Mouse (Mus musculus) forebrain, embryonic 15.5 days (tissue): Measurements from ENCODE around the gene Prpf31. TPM values are rescaled to one million over a fixed set of nuclear protein-coding genes. Genes with fewer than 3 reads are reported as not detected.

Experiments used
- ATAC-seq: fragments of 200-750 bp; cut with Nextera tagmentation; replicated peaks from 2 replicates; pipeline ENCODE4 v1.8.0; 2017; ENCODE audit warnings: mild to moderate bottlenecking, moderate TSS enrichment, moderate library complexity
- H3K27ac ChIP-seq: fragments of 300-500 bp; sonication (generic); replicated peaks from 2 replicates; pipeline ENCODE4 v1.5.1; 2015; ENCODE audit warnings: mild to moderate bottlenecking, inconsistent platforms
- H3K27me3 ChIP-seq: fragments of 300-500 bp; sonication (generic); 2 replicates; pipeline ENCODE4 v1.6.1; 2015; ENCODE audit warnings: inconsistent platforms
- H3K36me3 ChIP-seq: fragments of 300-500 bp; sonication (generic); 2 replicates; pipeline ENCODE4 v1.6.1; 2015; ENCODE audit warnings: mild to moderate bottlenecking, inconsistent platforms
- H3K4me1 ChIP-seq: fragments of 300-500 bp; sonication (generic); 2 replicates; pipeline ENCODE4 v1.6.1; 2015; ENCODE audit warnings: inconsistent platforms
- H3K4me2 ChIP-seq: fragments of 300-500 bp; sonication (generic); replicated peaks from 2 replicates; pipeline ENCODE4 v1.6.1; 2015; ENCODE audit warnings: mild to moderate bottlenecking, inconsistent platforms
- H3K4me3 ChIP-seq: fragments of 300-500 bp; sonication (generic); 2 replicates; pipeline ENCODE4 v1.5.1; 2015; ENCODE audit warnings: mild to moderate bottlenecking, inconsistent platforms
- H3K9ac ChIP-seq: fragments of 300-500 bp; sonication (generic); replicated peaks from 2 replicates; pipeline ENCODE4 v1.6.1; 2015; ENCODE audit warnings: mild to moderate bottlenecking, inconsistent platforms
- H3K9me3 ChIP-seq: fragments of 300-500 bp; sonication (generic); 2 replicates; pipeline ENCODE4 v1.6.1; 2016; ENCODE audit warnings: inconsistent platforms
- WGBS: fragments of 180-500 bp; shearing (Covaris S2); methylation state at CpG from one replicate; pipeline ENCODE4 v1.1.7; 2015; ENCODE audit warnings: mixed read lengths; 5-methylcytosine and 5-hydroxymethylcytosine counted together
- polyA plus RNA-seq: library from polyadenylated mRNA; unstranded; fragments of >200 nt; fragmentation: Nextera tagmentation; extraction: Ambion mirVana; gene quantifications from 2 replicates; pipeline ENCODE4 v1.2.1, GENCODE M21; 2015

Prpf31 gene
- polyA plus RNA-seq, 1 experiment from 2014 or later, result 108 TPM

GRCm38 (mm10) chr7:3606798-3607197 is 23.0 kb upstream of the Prpf31 start:
- Histone ChIP-seq H3K4me3 (no peak overlapping the region), H3K4me2 (no peak overlapping the region), H3K9me3 (no peaks in the 10 kb centered on the region), H3K27ac (no peak overlapping the region), H3K27me3 (no peaks in the 10 kb centered on the region), H3K36me3 (no peaks in the 10 kb centered on the region), H3K4me1 (no peaks in the 10 kb centered on the region), H3K9ac (no peak overlapping the region)
- WGBS, result 31% methylated on average over 2 of the region's 2 CpGs
- 0 out of 2 replicates have a peak, but pooled peaks have one; percentile 43 for ATAC-seq

- no peaks in the 10 kb centered on the region for H3K36me3 ChIP-seq
- H3K9me3 ChIP-seq, result no peaks in the 10 kb centered on the region
- no peak for ATAC-seq
- no peak overlapping the region for H3K4me2 ChIP-seq
- no peaks in the 10 kb centered on the region for H3K27me3 ChIP-seq
- no peak overlapping the region for H3K4me3 ChIP-seq
- no peaks in the 10 kb centered on the region for H3K4me1 ChIP-seq
- no peak overlapping the region for H3K9ac ChIP-seq
- 89% methylated on average over 6 of the region's 6 CpGs for WGBS
- H3K27ac ChIP-seq, result no peak overlapping the region
Observed at GRCm38 (mm10) chr7:3607391-3607790, 22.4 kb upstream of the Prpf31 start.

- no peaks in the 10 kb centered on the region for H3K9me3 ChIP-seq
- H3K4me2 ChIP-seq, result no peak overlapping the region
- H3K4me3 ChIP-seq, result no peak overlapping the region
- H3K27me3 ChIP-seq, result no peaks in the 10 kb centered on the region
- no peak for ATAC-seq
- no peaks in the 10 kb centered on the region for H3K4me1 ChIP-seq
- 98% methylated on average over 3 of the region's 3 CpGs for WGBS
- no peak overlapping the region for H3K9ac ChIP-seq
- no peaks in the 10 kb centered on the region for H3K36me3 ChIP-seq
- no peak overlapping the region for H3K27ac ChIP-seq
Observed at GRCm38 (mm10) chr7:3608668-3609067, 21.1 kb upstream of the Prpf31 start.

GRCm38 (mm10) chr7:3609082-3609481 is 20.7 kb upstream of the Prpf31 start:
- no peaks in the 10 kb centered on the region for H3K36me3 ChIP-seq
- H3K4me1 ChIP-seq, result no peaks in the 10 kb centered on the region
- H3K9ac ChIP-seq, result no peak overlapping the region
- H3K9me3 ChIP-seq, result no peaks in the 10 kb centered on the region
- no peak overlapping the region for H3K27ac ChIP-seq
- no peaks in the 10 kb centered on the region for H3K27me3 ChIP-seq
- WGBS, result 66% methylated on average over 3 of the region's 3 CpGs
- no peak overlapping the region for H3K4me3 ChIP-seq
- no peak for ATAC-seq
- no peak overlapping the region for H3K4me2 ChIP-seq

GRCm38 (mm10) chr7:3610437-3610836 is 19.3 kb upstream of the Prpf31 start:
- Histone ChIP-seq H3K9me3 (no peaks in the 10 kb centered on the region), H3K4me3 (no peak overlapping the region), H3K4me1 (no peaks in the 10 kb centered on the region), H3K4me2 (no peak overlapping the region), H3K9ac (no peak overlapping the region), H3K36me3 (no peaks in the 10 kb centered on the region), H3K27ac (no peak overlapping the region), H3K27me3 (no peaks in the 10 kb centered on the region)
- ATAC-seq, result no peak
- 87% methylated on average over 3 of the region's 3 CpGs for WGBS

GRCm38 (mm10) chr7:3611006-3611405 is 18.8 kb upstream of the Prpf31 start:
- Histone ChIP-seq H3K4me3 (no peak overlapping the region), H3K36me3 (no peaks in the 10 kb centered on the region), H3K4me1 (no peaks in the 10 kb centered on the region), H3K9me3 (no peaks in the 10 kb centered on the region), H3K9ac (no peak overlapping the region), H3K4me2 (no peak overlapping the region), H3K27ac (no peak overlapping the region), H3K27me3 (no peaks in the 10 kb centered on the region)
- 92% methylated on average over 13 of the region's 13 CpGs for WGBS
- no peak for ATAC-seq

GRCm38 (mm10) chr7:3614021-3614420 is 15.8 kb upstream of the Prpf31 start:
- no peak overlapping the region for H3K9ac ChIP-seq
- no peak overlapping the region for H3K27ac ChIP-seq
- H3K4me1 ChIP-seq, result peaks cover 14% of the 10 kb centered on the region
- H3K36me3 ChIP-seq, result no peaks in the 10 kb centered on the region
- H3K27me3 ChIP-seq, result no peaks in the 10 kb centered on the region
- no peak overlapping the region for H3K4me2 ChIP-seq
- ATAC-seq, result no peak
- H3K9me3 ChIP-seq, result no peaks in the 10 kb centered on the region
- no peak overlapping the region for H3K4me3 ChIP-seq
- WGBS, result 80% methylated on average over 3 of the region's 3 CpGs

- 74% methylated on average over 4 of the region's 4 CpGs for WGBS
- Histone ChIP-seq H3K36me3 (peaks cover 13% of the 10 kb centered on the region), H3K4me2 (peak within 1 kb of the TSS; percentile 73), H3K9ac (no peak within 1 kb of the TSS), H3K27me3 (no peaks in the 10 kb centered on the region), H3K4me3 (peak within 1 kb of the TSS; percentile 62), H3K9me3 (no peaks in the 10 kb centered on the region), H3K27ac (peak within 1 kb of the TSS; percentile 50), H3K4me1 (peaks cover 14% of the 10 kb centered on the region)
- ATAC-seq, result no peak
Observed at GRCm38 (mm10) chr7:3616057-3616388, 13.8 kb upstream of the Prpf31 start, which contains the start of gene Oscar. Gene Oscar (minus strand): TSS chr7:3616157.

- H3K4me3 ChIP-seq, result peak overlapping the region; percentile 62
Observed at GRCm38 (mm10) chr7:3616389-3617241, 13.2 kb upstream of the Prpf31 start.

GRCm38 (mm10) chr7:3617242-3617995 is 12.4 kb upstream of the Prpf31 start, which contains the start of gene Ndufa3:
Gene Ndufa3 (plus strand): TSS chr7:3617373.
- H3K36me3 ChIP-seq, result peaks cover 15% of the 10 kb centered on the region
- H3K4me3 ChIP-seq, result peak within 1 kb of the TSS; percentile 62
- under 1% methylated on average over 32 of the region's 32 CpGs for WGBS
- peak within 1 kb of the TSS; percentile 50 for H3K27ac ChIP-seq
- H3K27me3 ChIP-seq, result no peaks in the 10 kb centered on the region
- H3K9ac ChIP-seq, result peak within 1 kb of the TSS; percentile 74
- H3K4me2 ChIP-seq, result peak within 1 kb of the TSS; percentile 73
- peaks cover 14% of the 10 kb centered on the region for H3K4me1 ChIP-seq
- ATAC-seq, result peak; percentile 98
- H3K9me3 ChIP-seq, result no peaks in the 10 kb centered on the region

More at GRCm38 (mm10) chr7:3616389-3617241, 13.2 kb upstream of the Prpf31 start:
- peaks cover 14% of the 10 kb centered on the region for H3K4me1 ChIP-seq
- WGBS, result 40% methylated on average over 6 of the region's 6 CpGs
- H3K27me3 ChIP-seq, result no peaks in the 10 kb centered on the region
- peak; percentile 42 for ATAC-seq
- H3K9ac ChIP-seq, result no peak overlapping the region
- H3K9me3 ChIP-seq, result no peaks in the 10 kb centered on the region
- H3K4me2 ChIP-seq, result peak overlapping the region; percentile 73
- peaks cover 13% of the 10 kb centered on the region for H3K36me3 ChIP-seq
- peak overlapping the region; percentile 50 for H3K27ac ChIP-seq

- peak overlapping the region; percentile 82 for H3K9ac ChIP-seq
- H3K27ac ChIP-seq, result peak overlapping the region; percentile 86
- H3K27me3 ChIP-seq, result no peaks in the 10 kb centered on the region
- WGBS, result 33% methylated on average over 4 of the region's 4 CpGs
- peaks cover 30% of the 10 kb centered on the region for H3K4me1 ChIP-seq
- peak overlapping the region; percentile 97 for H3K4me2 ChIP-seq
- ATAC-seq, result peak; percentile 60
- H3K36me3 ChIP-seq, result peaks cover 18% of the 10 kb centered on the region
- H3K9me3 ChIP-seq, result no peaks in the 10 kb centered on the region
- peak overlapping the region; percentile 88 for H3K4me3 ChIP-seq
Observed at GRCm38 (mm10) chr7:3629030-3629429, 755 bp upstream of the Prpf31 start.

- Histone ChIP-seq H3K4me3 (peak overlapping the region; percentile 88), H3K9ac (peak overlapping the region; percentile 82), H3K4me2 (peak overlapping the region; percentile 97), H3K9me3 (no peaks in the 10 kb centered on the region), H3K4me1 (peaks cover 30% of the 10 kb centered on the region), H3K27ac (no peak overlapping the region), H3K36me3 (peaks cover 23% of the 10 kb centered on the region), H3K27me3 (no peaks in the 10 kb centered on the region)
- 60% methylated on average over 3 of the region's 3 CpGs for WGBS
- ATAC-seq, result 0 out of 2 replicates have a peak, but pooled peaks have one; percentile 7
Observed at GRCm38 (mm10) chr7:3630478-3630815, 662 bp downstream of the Prpf31 start.
